Mouse (Mus musculus): ENCODE measurements at regions not wholly inside any gene's neighbourhood (a gene's known extent, or its start where the extent isn't known, plus 50 kb on each side); places are given as distances from the start of the nearest gene placed in this dataset.

- no peak for TF ChIP-seq CTCF (IDR thresholded peaks at IDR 0.05; ENCODE audit: low read depth, low read length)
- TF ChIP-seq POLR2A (IDR thresholded peaks at IDR 0.05; ENCODE audit: extremely low read depth, insufficient read depth, low read length) = no peak
These were observed 555.5 kb downstream of the Bnc2 start for GRCm38 (mm10) chr4:84119616-84120015.

All from liver, adult 2 months (tissue).